ENCODE assay signal across 19 mouse cellular contexts in the genomic region with DNA sequence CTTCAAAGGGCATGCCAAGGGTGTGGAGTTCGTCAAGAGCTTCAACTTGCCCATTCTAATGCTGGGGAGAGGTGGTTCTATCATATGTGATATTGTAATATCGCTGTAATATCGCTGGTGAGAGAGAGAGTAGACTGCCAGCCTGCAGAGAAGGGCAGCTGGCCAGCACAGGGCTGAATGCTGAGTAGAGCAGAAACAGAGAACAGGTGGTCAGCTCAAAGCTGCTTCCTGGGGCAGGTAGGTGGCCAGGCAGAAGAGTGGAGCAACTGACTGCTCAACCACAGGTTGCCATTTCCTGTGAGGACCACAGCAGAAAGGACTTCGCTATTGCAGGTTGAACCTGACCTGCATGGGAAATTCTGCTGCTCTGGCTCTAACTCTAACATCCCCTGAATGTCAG.
DNase-seq lines count a peak whose midpoint lies in the region; ATAC-seq and TF ChIP-seq lines count a peak whose summit lies in the region.
"Had no signal": no experiment of that assay in that cellular context is flagged by ENCODE, and none has a peak within 500 bp of the region (broad histone marks: within the 10 kb centered on the region; RNA-seq: fewer than 3 reads in every experiment).

No protein-coding gene starts in this region.

- H3K9me3 ChIP-seq in midbrain, embryonic 16.5 days (replicated peaks; ENCODE audit: control insufficient read depth, low read length, poor library complexity, severe bottlenecking) = 0 out of 2 replicates have a peak, but pooled peaks cover under 1% of the 10 kb centered on the region
- H3K9me3 ChIP-seq: embryonic facial prominence, embryonic 12.5 days; forebrain, embryonic 15.5 days; G1E; heart, embryonic 13.5 days; hindbrain, embryonic 15.5 days had no signal

- ATAC-seq in cerebellum, adult (ENCODE audit: insufficient number of reproducible peaks, low FRiP score, low TSS enrichment) = peak; percentile 92
- ATAC-seq in midbrain, embryonic 16.5 days = no peak
- ATAC-seq: CD4-positive, CD25-positive, alpha-beta regulatory T cell, adult 4 months; forebrain, embryonic 15.5 days; intestine, embryonic 16.5 days had no signal

- no peaks in the 10 kb centered on the region for H3K36me3 ChIP-seq in midbrain, embryonic 16.5 days (ENCODE audit: control insufficient read depth, insufficient read depth, low read length)
- H3K36me3 ChIP-seq: embryonic facial prominence, embryonic 12.5 days; forebrain, embryonic 15.5 days; G1E; heart, embryonic 13.5 days; hindbrain, embryonic 15.5 days had no signal

- TF ChIP-seq POLR2A in cerebellum, adult 2 months (IDR thresholded peaks at IDR 0.05; ENCODE audit: borderline replicate concordance, insufficient read depth, low read length) = no peak

- peak overlapping the region; percentile 49; the same call in 1 of the 2 replicates for H3K27ac ChIP-seq in cerebellum, adult 2 months (ENCODE audit: insufficient read depth, low read length)
- H3K27ac ChIP-seq in midbrain, embryonic 16.5 days (ENCODE audit: low read length) = no peak overlapping the region
- H3K27ac ChIP-seq: embryonic facial prominence, embryonic 12.5 days; forebrain, embryonic 15.5 days; heart, embryonic 13.5 days; hindbrain, embryonic 15.5 days had no signal

- no peak overlapping the region for H3K4me3 ChIP-seq in cerebellum, adult 2 months (replicated peaks; ENCODE audit: insufficient read depth, low read depth, low read length)
- H3K4me3 ChIP-seq in midbrain, embryonic 16.5 days (ENCODE audit: low read depth, low read length) = no peak overlapping the region
- H3K4me3 ChIP-seq: embryonic facial prominence, embryonic 12.5 days; forebrain, embryonic 15.5 days; heart, embryonic 13.5 days; hindbrain, embryonic 15.5 days had no signal

- TF ChIP-seq CTCF in cerebellum, adult 2 months (IDR thresholded peaks at IDR 0.05; ENCODE audit: borderline replicate concordance, insufficient read depth, low read depth, low read length) = no peak

- no peak overlapping the region for H3K4me2 ChIP-seq in midbrain, embryonic 16.5 days (ENCODE audit: low read length)
- H3K4me2 ChIP-seq: embryonic facial prominence, embryonic 12.5 days; forebrain, embryonic 15.5 days; heart, embryonic 13.5 days; hindbrain, embryonic 15.5 days had no signal

- no peak for DNase-seq in cerebellum, postnatal 4 days (ENCODE audit: low spot score in 2 of 2)
- peak; percentile 82 to 91 for DNase-seq in cerebellum, adult 2 months
- DNase-seq in cerebellum, postnatal 10 days = peak; percentile 72 to 79
- no peak for DNase-seq in adrenal gland, adult 2 months
- no peak for DNase-seq in adrenal gland, postnatal 14 days
- DNase-seq: adrenal gland, postnatal 25 days; B cell, adult 2 months; gastrocnemius, postnatal 36 days; heart, adult 11 months; heart, postnatal 36 days had no signal

- WGBS in cerebellum, adult 2 months = 16% methylated on average over 4 of the region's 4 CpGs
- 87% methylated on average over 4 of the region's 4 CpGs for WGBS in midbrain, embryonic 16.5 days

- H3K9ac ChIP-seq in midbrain, embryonic 16.5 days (ENCODE audit: low read depth, low read length) = no peak overlapping the region
- H3K9ac ChIP-seq: embryonic facial prominence, embryonic 12.5 days; forebrain, embryonic 15.5 days; heart, embryonic 13.5 days; hindbrain, embryonic 15.5 days had no signal

- H3K4me1 ChIP-seq in cerebellum, adult 2 months (ENCODE audit: control insufficient read depth, insufficient read depth, low read length) = peaks cover 30% of the 10 kb centered on the region
- H3K4me1 ChIP-seq in midbrain, embryonic 16.5 days (ENCODE audit: control insufficient read depth, insufficient read depth, low read length) = no peaks in the 10 kb centered on the region

- no peaks in the 10 kb centered on the region for H3K27me3 ChIP-seq in cerebellum, adult 2 months (ENCODE audit: control insufficient read depth, insufficient read depth, low read length)
- H3K27me3 ChIP-seq in midbrain, embryonic 16.5 days (ENCODE audit: control insufficient read depth, insufficient read depth, low read depth, low read length) = no peaks in the 10 kb centered on the region
- H3K27me3 ChIP-seq: embryonic facial prominence, embryonic 12.5 days; forebrain, embryonic 15.5 days; heart, embryonic 13.5 days; hindbrain, embryonic 15.5 days had no signal

Comparison
In these comparisons a context has a peak if more than half of its experiments do, and no peak if none do; other contexts are left out.
1. DNase-seq: peak in cerebellum, adult 2 months (2 of 2) and cerebellum, postnatal 10 days (2 of 2); none in cerebellum, postnatal 4 days (0 of 2), adrenal gland, adult 2 months (single experiment) and adrenal gland, postnatal 14 days (single experiment).